Comparison of ENCODE assay signal across 23 mouse cellular contexts in the genomic region with DNA sequence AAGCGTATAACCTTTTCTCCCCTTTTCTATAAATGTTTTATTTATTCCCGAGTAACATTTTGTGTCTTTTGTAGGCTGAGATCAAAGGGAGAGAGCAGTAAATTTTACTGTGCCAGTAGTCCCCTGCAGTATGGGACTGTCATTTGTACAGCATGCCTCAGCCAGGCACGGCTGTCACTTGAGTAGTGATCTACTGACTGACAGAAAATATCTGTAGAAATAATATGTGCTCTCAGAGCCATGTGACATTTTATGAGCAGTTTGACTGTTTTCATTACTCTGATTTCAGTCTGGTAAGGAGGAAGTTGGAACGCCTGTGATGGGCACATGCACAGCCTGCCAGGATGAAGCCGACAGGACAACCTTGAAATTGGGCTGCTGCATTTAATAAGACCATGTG.
A peak's percentile ranks its signal among the peaks of the same experiment; 100 is the strongest.
DNase-seq lines count a peak whose midpoint lies in the region; ATAC-seq and TF ChIP-seq lines count a peak whose summit lies in the region.
"Had no signal": no experiment of that assay in that cellular context is flagged by ENCODE, and none has a peak within 500 bp of the region (broad histone marks: within the 10 kb centered on the region; RNA-seq: fewer than 3 reads in every experiment).

No protein-coding gene starts in this region.

- H3K36me3 ChIP-seq in forebrain, embryonic 14.5 days (ENCODE audit: control insufficient read depth, insufficient read depth, low read length), result no peaks in the 10 kb centered on the region
- no peaks in the 10 kb centered on the region for H3K36me3 ChIP-seq in forebrain, embryonic 13.5 days (ENCODE audit: poor library complexity, severe bottlenecking)
- H3K36me3 ChIP-seq in midbrain, embryonic 14.5 days (ENCODE audit: control insufficient read depth, insufficient read depth, low read length), result no peaks in the 10 kb centered on the region
- H3K36me3 ChIP-seq in midbrain, embryonic 10.5 days, result no peaks in the 10 kb centered on the region
- no peaks in the 10 kb centered on the region for H3K36me3 ChIP-seq in neural tube, embryonic 14.5 days (ENCODE audit: control insufficient read depth, insufficient read depth, low read length)
- H3K36me3 ChIP-seq: hindbrain, embryonic 15.5 days had no signal

- H3K4me1 ChIP-seq in forebrain, embryonic 14.5 days (ENCODE audit: control insufficient read depth, insufficient read depth, low read length), result no peaks in the 10 kb centered on the region; the same call in 1 of the 2 replicates
- peaks cover 11% of the 10 kb centered on the region for H3K4me1 ChIP-seq in forebrain, embryonic 13.5 days
- peaks cover 5% of the 10 kb centered on the region; the same call in 1 of the 2 replicates for H3K4me1 ChIP-seq in midbrain, embryonic 14.5 days (ENCODE audit: control insufficient read depth, insufficient read depth, low read length)
- no peaks in the 10 kb centered on the region for H3K4me1 ChIP-seq in midbrain, embryonic 10.5 days
- peaks cover 5% of the 10 kb centered on the region; the same call in 1 of the 2 replicates for H3K4me1 ChIP-seq in neural tube, embryonic 14.5 days (ENCODE audit: control insufficient read depth, insufficient read depth, low read length)

- no peak overlapping the region for H3K9ac ChIP-seq in forebrain, embryonic 14.5 days (ENCODE audit: low read length)
- no peak overlapping the region for H3K9ac ChIP-seq in forebrain, embryonic 13.5 days
- H3K9ac ChIP-seq in midbrain, embryonic 14.5 days (replicated peaks; ENCODE audit: low read length), result no peak overlapping the region
- H3K9ac ChIP-seq in neural tube, embryonic 14.5 days (replicated peaks; ENCODE audit: low read depth, low read length), result no peak overlapping the region
- H3K9ac ChIP-seq: hindbrain, embryonic 15.5 days; liver, postnatal 0 days had no signal

- H3K27ac ChIP-seq in forebrain, embryonic 14.5 days (ENCODE audit: low read depth, low read length), result no peak overlapping the region
- H3K27ac ChIP-seq in forebrain, embryonic 13.5 days, result no peak overlapping the region
- H3K27ac ChIP-seq in layer of hippocampus, adult 2 months, result peak overlapping the region; percentile 61
- H3K27ac ChIP-seq in midbrain, embryonic 14.5 days (replicated peaks; ENCODE audit: low read depth, low read length), result 0 out of 2 replicates have a peak overlapping the region, but pooled peaks have one; percentile 26
- no peak overlapping the region for H3K27ac ChIP-seq in midbrain, embryonic 10.5 days (replicated peaks)
- no peak overlapping the region for H3K27ac ChIP-seq in neural tube, embryonic 14.5 days (ENCODE audit: low read depth, low read length)
- H3K27ac ChIP-seq: heart, adult 2 months; hindbrain, embryonic 15.5 days; stomach, postnatal 0 days had no signal

- no peak overlapping the region for H3K4me3 ChIP-seq in forebrain, embryonic 14.5 days (ENCODE audit: low read depth, low read length)
- H3K4me3 ChIP-seq in forebrain, embryonic 13.5 days, result no peak overlapping the region
- no peak overlapping the region for H3K4me3 ChIP-seq in layer of hippocampus, adult 2 months
- no peak overlapping the region for H3K4me3 ChIP-seq in midbrain, embryonic 14.5 days (replicated peaks; ENCODE audit: low read depth, low read length)
- H3K4me3 ChIP-seq in midbrain, embryonic 10.5 days, result no peak overlapping the region
- H3K4me3 ChIP-seq in neural tube, embryonic 14.5 days (ENCODE audit: low read depth, low read length), result no peak overlapping the region
- H3K4me3 ChIP-seq: heart, adult 2 months; hindbrain, embryonic 15.5 days had no signal

- TF ChIP-seq CTCF in layer of hippocampus, adult 2 months (conservative IDR thresholded peaks at IDR 0.05), result no peak

- 71% methylated on average over 5 of the region's 5 CpGs for WGBS in forebrain, embryonic 14.5 days
- WGBS in forebrain, embryonic 13.5 days, result 70% methylated on average over 5 of the region's 5 CpGs
- WGBS in midbrain, embryonic 14.5 days, result 66% methylated on average over 5 of the region's 5 CpGs
- WGBS in midbrain, embryonic 10.5 days, result 88% methylated on average over 5 of the region's 5 CpGs
- WGBS in neural tube, embryonic 14.5 days, result 44% methylated on average over 5 of the region's 5 CpGs

- peak; percentile 40 for DNase-seq in forebrain, embryonic 14.5 days (ENCODE audit: low spot score)
- DNase-seq in layer of hippocampus, adult 2 months (ENCODE audit: low spot score in 2 of 2), result peak in 1 of 2 experiments; percentile 39
- no peak for DNase-seq in layer of hippocampus, adult 11-12 months (ENCODE audit: low spot score)
- peak; percentile 23 for DNase-seq in midbrain, embryonic 14.5 days
- no peak for DNase-seq in midbrain, embryonic 10.5 days (ENCODE audit: low spot score)
- no peak for DNase-seq in urinary bladder, postnatal 25 days (ENCODE audit: low spot score)
- DNase-seq: cerebellum, adult 11 months; cerebellum, postnatal 25 days; embryo, embryonic 11 days; gastrocnemius, postnatal 14 days; heart, adult 2 months; heart, postnatal 36 days; kidney, postnatal 36 days; liver; liver, postnatal 0 days; lung, postnatal 4 days; right cerebral cortex, adult 18-20 months had no signal

- H3K9me3 ChIP-seq in forebrain, embryonic 14.5 days (replicated peaks; ENCODE audit: control insufficient read depth, low read length), result no peaks in the 10 kb centered on the region
- no peaks in the 10 kb centered on the region for H3K9me3 ChIP-seq in forebrain, embryonic 13.5 days (replicated peaks)
- H3K9me3 ChIP-seq in midbrain, embryonic 14.5 days (ENCODE audit: control insufficient read depth, low read length), result no peaks in the 10 kb centered on the region
- H3K9me3 ChIP-seq in midbrain, embryonic 10.5 days (replicated peaks), result no peaks in the 10 kb centered on the region
- H3K9me3 ChIP-seq in neural tube, embryonic 14.5 days (ENCODE audit: control insufficient read depth, low read length), result no peaks in the 10 kb centered on the region
- H3K9me3 ChIP-seq: hindbrain, embryonic 15.5 days had no signal

- no peak overlapping the region for H3K4me2 ChIP-seq in forebrain, embryonic 14.5 days (ENCODE audit: low read length)
- no peak overlapping the region for H3K4me2 ChIP-seq in forebrain, embryonic 13.5 days
- no peak overlapping the region for H3K4me2 ChIP-seq in midbrain, embryonic 14.5 days (ENCODE audit: low read length)
- no peak overlapping the region for H3K4me2 ChIP-seq in neural tube, embryonic 14.5 days (ENCODE audit: low read depth, low read length)
- H3K4me2 ChIP-seq: hindbrain, embryonic 15.5 days had no signal

- H3K27me3 ChIP-seq in forebrain, embryonic 14.5 days (replicated peaks; ENCODE audit: control insufficient read depth, insufficient read depth, low read length), result no peaks in the 10 kb centered on the region
- H3K27me3 ChIP-seq in forebrain, embryonic 13.5 days, result no peaks in the 10 kb centered on the region
- H3K27me3 ChIP-seq in midbrain, embryonic 14.5 days (ENCODE audit: control insufficient read depth, insufficient read depth, low read length), result no peaks in the 10 kb centered on the region
- no peaks in the 10 kb centered on the region for H3K27me3 ChIP-seq in midbrain, embryonic 10.5 days (ENCODE audit: low read depth, poor library complexity, severe bottlenecking)
- no peaks in the 10 kb centered on the region for H3K27me3 ChIP-seq in neural tube, embryonic 14.5 days (ENCODE audit: control insufficient read depth, insufficient read depth, low read length)
- H3K27me3 ChIP-seq: CH12.LX; hindbrain, embryonic 15.5 days had no signal

- peak; percentile 59; the same call in 1 of the 2 replicates for ATAC-seq in forebrain, embryonic 14.5 days
- ATAC-seq in forebrain, embryonic 13.5 days, result no peak; the same call in 1 of the 2 replicates
- ATAC-seq in midbrain, embryonic 14.5 days (ENCODE audit: low FRiP score, low TSS enrichment), result no peak
- peak; percentile 35; the same call in 1 of the 2 replicates for ATAC-seq in neural tube, embryonic 14.5 days (ENCODE audit: low read depth)
- ATAC-seq: intestine, embryonic 16.5 days; liver, postnatal 0 days had no signal

Comparison
In these comparisons a context has a peak if more than half of its experiments do, and no peak if none do; other contexts are left out.
1. ATAC-seq: peak in forebrain, embryonic 14.5 days (single experiment) and neural tube, embryonic 14.5 days (single experiment); none in forebrain, embryonic 13.5 days (single experiment) and midbrain, embryonic 14.5 days (single experiment).
2. DNase-seq: peak in forebrain, embryonic 14.5 days (single experiment) and midbrain, embryonic 14.5 days (single experiment); none in layer of hippocampus, adult 11-12 months (single experiment), midbrain, embryonic 10.5 days (single experiment) and urinary bladder, postnatal 25 days (single experiment).
3. H3K27ac ChIP-seq: peak in layer of hippocampus, adult 2 months (single experiment) and midbrain, embryonic 14.5 days (single experiment); none in forebrain, embryonic 14.5 days (single experiment), forebrain, embryonic 13.5 days (single experiment), midbrain, embryonic 10.5 days (single experiment) and neural tube, embryonic 14.5 days (single experiment).